Mouse (Mus musculus): ENCODE results near the gene Hba-a1. TPM values are rescaled to one million over a fixed set of nuclear protein-coding genes. Genes with fewer than 3 reads are reported as not detected.

The Hba-a1 gene
- total RNA-seq, 2 experiments from 2014 or later, result 247 to 343 TPM

DNA sequence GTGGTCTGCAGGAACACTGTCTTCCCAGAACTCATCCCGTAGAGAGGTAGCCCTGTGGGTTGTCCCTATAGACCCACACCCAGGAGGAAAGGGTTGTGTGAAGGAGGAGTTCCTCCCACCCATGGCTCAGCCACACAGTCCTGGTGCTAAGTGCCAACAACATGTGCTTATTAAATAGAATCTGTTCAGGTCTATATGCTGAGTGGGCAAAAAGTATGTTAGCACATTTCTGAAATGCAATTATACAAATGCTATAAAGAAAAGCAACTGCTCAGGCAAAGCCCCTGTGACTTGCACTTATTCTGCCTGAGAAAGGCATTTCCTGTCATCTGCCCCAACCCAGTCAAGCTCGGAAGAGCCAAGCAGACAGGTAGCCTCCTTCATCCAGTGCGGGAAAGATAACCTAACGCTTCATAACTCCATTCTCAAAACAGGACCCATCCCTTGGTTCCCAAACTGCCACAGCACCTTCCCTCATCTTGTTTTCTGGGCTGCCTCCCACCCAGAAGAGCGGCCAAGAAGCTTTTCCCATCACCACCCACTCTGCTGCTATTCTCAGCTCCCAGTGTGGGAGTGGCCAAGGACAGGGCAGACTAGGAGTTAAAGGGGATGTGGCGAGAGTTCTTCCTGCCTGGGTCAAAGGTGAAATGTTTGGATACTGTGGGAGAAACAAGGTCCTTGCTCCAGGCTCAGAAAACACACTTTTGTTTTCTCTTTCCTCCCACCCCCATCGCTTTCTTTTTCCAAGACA is 39.9 kb upstream of the Hba-a1 start:
- intact Hi-C loops (cut with DNase I), result no loop called here
- Histone ChIP-seq H3K27ac (peak overlapping the region; percentile 68), H3K4me3 (no peak overlapping the region)
- TF ChIP-seq CTCF (IDR thresholded peaks at IDR 0.05), result no peak
- DNase-seq (ENCODE audit: extremely low spot score in 1 of 2, low spot score in 2 of 2), result no peak

DNA sequence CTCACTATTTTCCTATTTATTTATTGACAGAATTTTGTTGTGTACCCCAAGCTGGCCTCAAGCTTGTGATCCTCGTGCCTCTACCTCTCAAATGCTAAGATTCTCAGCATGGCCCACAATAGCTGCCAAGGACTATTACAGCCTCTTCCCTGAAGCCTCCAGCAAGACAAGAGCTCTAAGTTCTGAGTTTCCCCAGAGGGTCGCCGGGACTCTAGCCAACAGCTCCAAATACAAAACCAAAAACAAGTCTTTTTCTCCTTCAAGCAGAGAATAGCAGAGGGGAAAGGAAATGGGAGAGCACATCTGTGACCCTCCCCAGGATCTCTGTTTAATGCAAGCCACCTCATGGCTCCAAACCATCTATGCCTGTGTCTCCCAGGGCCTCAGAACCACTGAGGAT is 39.2 kb upstream of the Hba-a1 start:
- DNase-seq (ENCODE audit: extremely low spot score in 1 of 2, low spot score in 2 of 2), result no peak
- no peak overlapping the region for H3K4me3 ChIP-seq
- H3K27ac ChIP-seq, result peak overlapping the region; percentile 68
- intact Hi-C loops (cut with DNase I), result no loop called here
- no peak for TF ChIP-seq CTCF (IDR thresholded peaks at IDR 0.05)

DNA sequence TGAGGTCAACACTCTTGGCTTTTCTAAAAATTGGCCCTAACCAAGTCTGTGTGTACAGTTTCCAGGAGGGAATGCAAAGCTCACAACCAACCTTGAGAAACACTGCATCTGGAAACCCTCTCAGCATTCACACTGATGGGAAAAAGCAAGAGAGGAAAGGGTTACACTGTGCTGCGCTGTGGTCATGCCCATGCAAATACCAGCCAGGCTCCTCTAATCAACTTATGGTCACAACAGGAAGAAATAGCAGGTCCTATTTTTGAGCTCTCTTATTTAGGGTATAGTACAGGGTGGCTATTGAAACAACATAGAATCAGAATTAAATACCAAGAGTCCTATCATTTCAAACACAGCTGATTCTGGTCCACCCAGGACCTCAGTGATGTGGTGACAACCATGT is 38.7 kb upstream of the Hba-a1 start:
- Histone ChIP-seq H3K27ac (peak overlapping the region; percentile 68), H3K4me3 (no peak overlapping the region)
- DNase-seq (ENCODE audit: extremely low spot score in 1 of 2, low spot score in 2 of 2), result no peak
- intact Hi-C loops (cut with DNase I), result no loop called here
- no peak for TF ChIP-seq CTCF (IDR thresholded peaks at IDR 0.05)

DNA sequence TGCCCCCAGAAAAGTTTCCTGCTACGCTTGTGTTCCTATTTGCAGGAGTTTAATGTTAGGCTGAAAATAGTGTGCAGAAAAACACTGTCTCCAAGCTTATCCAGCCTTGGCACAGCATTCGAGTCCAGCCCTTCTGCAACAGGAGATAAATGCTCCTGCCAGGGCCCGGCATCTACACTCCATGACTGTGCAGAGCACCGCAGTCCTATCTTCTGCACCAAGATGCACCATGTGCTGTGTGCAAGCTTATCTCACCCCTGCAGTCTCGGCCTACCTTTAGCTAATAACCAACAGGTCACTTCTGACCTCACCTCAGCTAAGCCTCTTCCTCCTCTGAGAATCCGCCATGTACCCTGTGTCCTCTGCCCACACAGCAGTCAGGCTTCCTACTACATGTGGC is 37.7 kb upstream of the Hba-a1 start:
- DNase-seq (ENCODE audit: extremely low spot score in 1 of 2, low spot score in 2 of 2), result no peak
- H3K4me3 ChIP-seq, result no peak overlapping the region
- TF ChIP-seq CTCF (IDR thresholded peaks at IDR 0.05), result no peak
- intact Hi-C loops (cut with DNase I), result no loop called here
- peak overlapping the region; percentile 68 for H3K27ac ChIP-seq

DNA sequence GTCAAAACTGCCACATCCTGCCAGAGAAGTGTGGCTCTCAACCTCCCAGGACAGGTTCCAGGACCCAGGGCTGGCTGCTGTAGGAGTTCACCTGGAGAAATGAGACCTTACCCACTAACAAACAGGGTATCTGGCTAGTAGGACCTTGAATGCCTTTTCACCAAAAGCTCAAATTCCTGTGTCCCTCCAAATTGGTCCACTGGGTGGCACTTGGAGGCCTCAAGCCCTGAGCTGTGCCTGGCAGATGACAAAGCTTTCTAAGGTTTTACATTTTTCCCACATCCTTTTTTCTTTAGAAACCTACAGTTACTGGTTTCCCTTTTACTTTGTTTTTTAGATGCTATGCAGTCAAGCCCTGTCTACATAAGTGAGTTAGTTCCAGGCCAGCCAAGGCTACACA is 36.2 kb upstream of the Hba-a1 start:
- peak; percentile 37 for TF ChIP-seq CTCF (IDR thresholded peaks at IDR 0.05)
- H3K27ac ChIP-seq, result no peak overlapping the region
- no peak overlapping the region for H3K4me3 ChIP-seq
- intact Hi-C loops (cut with DNase I), result no loop called here
- no peak for DNase-seq (ENCODE audit: extremely low spot score in 1 of 2, low spot score in 2 of 2)

DNA sequence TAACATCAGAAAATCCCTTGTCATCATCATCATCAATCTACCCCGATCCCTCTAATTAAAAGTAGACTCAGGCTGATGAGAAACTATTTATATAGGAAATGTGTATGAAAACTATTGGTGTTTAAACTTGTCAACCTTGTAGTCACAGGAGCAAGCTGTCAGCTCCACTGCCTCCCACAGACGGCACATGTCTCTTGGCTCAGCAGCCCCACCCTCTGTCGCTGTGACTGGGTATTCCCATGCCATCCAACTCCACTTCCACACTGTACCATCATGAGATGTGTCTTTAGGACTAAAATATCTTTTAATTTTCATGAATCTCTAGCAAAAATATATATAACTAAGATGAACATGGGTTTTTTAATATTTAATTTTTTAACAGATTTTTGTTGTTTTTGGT is 35.0 kb upstream of the Hba-a1 start:
- intact Hi-C loops (cut with DNase I), result no loop called here
- DNase-seq (ENCODE audit: extremely low spot score in 1 of 2, low spot score in 2 of 2), result no peak
- Histone ChIP-seq H3K27ac (no peak overlapping the region), H3K4me3 (no peak overlapping the region)
- no peak for TF ChIP-seq CTCF (IDR thresholded peaks at IDR 0.05)

DNA sequence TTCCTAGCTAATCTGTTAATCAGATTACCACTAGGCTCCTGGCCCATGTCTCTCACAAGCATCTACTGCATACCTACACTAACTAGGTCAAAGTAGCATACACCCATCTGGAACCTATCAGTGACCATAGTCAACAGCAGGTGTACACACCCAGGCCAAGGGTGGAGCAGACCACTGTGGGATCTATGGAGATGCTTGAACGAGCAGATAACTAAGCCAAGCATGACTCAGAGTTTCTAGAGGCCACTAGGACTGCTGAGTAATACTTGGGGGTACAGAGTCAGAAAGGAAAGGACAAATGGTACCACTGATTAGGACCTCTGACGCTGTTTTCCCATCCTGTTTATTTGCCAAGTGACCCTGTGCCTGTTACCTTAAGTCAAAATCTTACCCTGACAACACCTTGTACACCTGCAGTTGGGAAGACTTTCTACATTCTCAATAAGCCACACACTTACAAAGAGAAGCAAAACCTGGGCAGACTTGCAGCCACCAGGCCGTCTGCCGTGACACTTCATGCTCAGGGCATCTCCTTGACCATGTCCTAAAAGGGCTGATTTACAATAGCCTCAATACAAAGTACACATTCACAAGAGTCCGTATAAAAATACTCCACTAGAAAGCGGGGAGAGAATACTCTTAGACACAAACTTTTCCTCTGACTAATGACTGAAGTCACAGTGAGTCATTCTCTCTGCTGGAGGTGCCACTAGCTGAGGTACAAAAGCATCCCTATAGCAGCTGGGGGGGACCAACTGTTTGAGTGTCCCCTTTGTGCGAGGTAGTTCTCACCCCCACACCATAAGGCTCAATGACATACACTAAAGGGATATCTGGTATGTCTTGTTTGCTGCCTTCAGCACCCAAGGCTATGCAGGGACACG is 32.2 kb upstream of the Hba-a1 start:
- no peak for DNase-seq (ENCODE audit: extremely low spot score in 1 of 2, low spot score in 2 of 2)
- TF ChIP-seq CTCF (IDR thresholded peaks at IDR 0.05), result no peak
- intact Hi-C loops (cut with DNase I), result no loop called here
- Histone ChIP-seq H3K27ac (no peak overlapping the region), H3K4me3 (no peak overlapping the region)

DNA sequence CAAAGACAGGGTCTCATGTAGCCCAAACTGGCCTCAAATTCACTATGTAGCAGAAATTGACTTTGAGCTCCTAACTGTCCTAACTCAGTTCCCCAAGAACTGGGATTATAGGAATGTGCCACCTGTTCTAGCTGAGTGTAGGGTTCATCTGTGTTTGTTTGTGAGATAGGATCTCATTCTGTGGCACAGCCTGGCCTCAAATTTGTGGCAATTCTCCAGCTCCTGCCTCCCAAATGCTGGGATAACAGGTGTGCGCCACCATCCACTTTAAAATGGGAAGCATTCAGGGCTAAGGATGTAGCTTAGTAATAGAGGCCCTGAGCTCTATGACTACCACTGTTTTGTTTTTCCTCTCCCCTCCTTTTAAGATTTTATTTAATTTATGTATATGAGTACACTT is 30.2 kb upstream of the Hba-a1 start:
- H3K27ac ChIP-seq, result no peak overlapping the region
- no peak overlapping the region for H3K4me3 ChIP-seq
- intact Hi-C loops (cut with DNase I), result no loop called here
- no peak for TF ChIP-seq CTCF (IDR thresholded peaks at IDR 0.05)
- no peak for DNase-seq (ENCODE audit: extremely low spot score in 1 of 2, low spot score in 2 of 2)

DNA sequence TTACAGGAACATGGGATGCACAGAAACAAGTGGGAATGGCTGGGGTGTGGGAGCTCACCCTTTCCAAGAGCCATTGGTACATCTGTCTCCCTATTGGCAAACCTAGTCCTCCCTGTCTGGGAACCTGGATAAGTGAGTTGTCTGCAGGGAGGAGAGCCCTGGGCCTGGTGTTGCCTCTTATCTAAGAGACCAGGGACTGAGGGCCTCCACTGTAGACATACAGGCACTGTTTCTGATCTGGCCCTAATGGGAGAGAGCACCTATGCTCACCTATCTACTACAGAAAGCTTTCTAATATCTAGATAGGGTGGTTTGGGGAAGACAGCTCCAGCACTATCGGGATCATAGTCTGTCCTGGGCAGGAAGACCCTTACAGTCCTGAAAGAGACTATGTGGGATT is 27.2 kb upstream of the Hba-a1 start:
- Histone ChIP-seq H3K27ac (no peak overlapping the region), H3K4me3 (no peak overlapping the region)
- intact Hi-C loops (cut with DNase I), result no loop called here
- no peak for DNase-seq (ENCODE audit: extremely low spot score in 1 of 2, low spot score in 2 of 2)
- no peak for TF ChIP-seq CTCF (IDR thresholded peaks at IDR 0.05)

DNA sequence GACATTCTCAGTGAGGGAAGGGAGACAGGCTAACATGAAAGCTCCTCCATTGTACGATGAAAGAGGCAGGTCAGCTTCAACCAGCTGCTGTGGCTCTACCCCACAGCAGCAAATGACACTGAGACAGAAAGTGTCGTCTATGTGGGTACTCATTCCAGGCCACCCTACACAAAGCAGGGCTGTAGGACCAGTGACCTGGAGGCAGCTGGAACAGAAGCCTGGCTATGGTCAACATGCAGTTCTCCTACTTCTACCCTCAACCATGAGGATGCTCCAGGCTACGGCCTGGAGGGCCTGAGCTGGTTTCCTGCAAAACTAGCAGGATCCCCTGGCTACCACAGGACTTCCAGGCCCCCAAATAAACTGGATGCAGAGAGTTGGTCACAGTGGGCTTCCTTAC is 26.7 kb upstream of the Hba-a1 start:
- no peak overlapping the region for H3K27ac ChIP-seq
- no peak for DNase-seq (ENCODE audit: extremely low spot score in 1 of 2, low spot score in 2 of 2)
- TF ChIP-seq CTCF (IDR thresholded peaks at IDR 0.05), result no peak
- H3K4me3 ChIP-seq, result no peak overlapping the region
- intact Hi-C loops (cut with DNase I), result no loop called here

DNA sequence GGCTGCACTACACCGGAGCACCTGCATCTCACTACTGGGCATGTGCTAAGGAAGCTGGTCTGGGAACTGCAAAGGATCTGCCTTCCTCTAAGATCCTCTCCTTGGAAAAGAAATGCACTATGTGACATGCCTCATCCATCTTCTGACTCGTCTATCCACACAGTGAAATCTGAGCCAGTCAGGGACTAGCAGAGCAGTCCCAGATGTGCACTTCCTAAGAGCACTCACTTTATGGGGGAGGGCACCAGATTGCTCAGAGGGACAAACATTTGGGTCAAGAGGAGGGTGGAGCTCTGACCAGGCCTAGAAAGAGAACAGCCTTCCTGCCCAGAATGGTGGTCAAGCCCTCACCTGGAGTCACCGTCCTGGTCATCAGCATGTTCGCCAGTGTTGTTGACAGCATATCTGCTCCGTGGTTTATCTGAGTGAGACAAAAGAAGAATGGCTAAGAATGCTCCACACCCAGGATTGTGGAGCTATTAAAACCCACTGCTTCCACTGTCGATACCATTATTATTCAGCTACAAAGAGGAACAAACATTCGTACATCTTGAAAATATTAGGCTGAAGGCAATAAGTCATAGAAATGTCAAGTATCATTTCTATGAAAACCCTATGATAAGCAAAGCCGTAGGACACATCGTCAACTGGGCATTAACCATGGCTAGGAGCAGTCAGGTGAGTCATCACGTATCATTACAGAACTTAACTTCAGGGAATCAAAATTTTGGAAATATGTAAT is 20.5 kb upstream of the Hba-a1 start:
- Histone ChIP-seq H3K27ac (no peak overlapping the region), H3K4me3 (no peak overlapping the region)
- no peak for TF ChIP-seq CTCF (IDR thresholded peaks at IDR 0.05)
- intact Hi-C loops (cut with DNase I), result no loop called here
- no peak for DNase-seq (ENCODE audit: extremely low spot score in 1 of 2, low spot score in 2 of 2)

Measured in left cerebral cortex, adult 2 months (tissue).